Mouse (Mus musculus): ENCODE results near the gene Shank1. TPM values are rescaled to one million over a fixed set of nuclear protein-coding genes. Genes with fewer than 3 reads are reported as not detected.

Shank1 gene
- polyA plus RNA-seq, 1 experiment from 2014 or later, result 4.6 TPM

DNA sequence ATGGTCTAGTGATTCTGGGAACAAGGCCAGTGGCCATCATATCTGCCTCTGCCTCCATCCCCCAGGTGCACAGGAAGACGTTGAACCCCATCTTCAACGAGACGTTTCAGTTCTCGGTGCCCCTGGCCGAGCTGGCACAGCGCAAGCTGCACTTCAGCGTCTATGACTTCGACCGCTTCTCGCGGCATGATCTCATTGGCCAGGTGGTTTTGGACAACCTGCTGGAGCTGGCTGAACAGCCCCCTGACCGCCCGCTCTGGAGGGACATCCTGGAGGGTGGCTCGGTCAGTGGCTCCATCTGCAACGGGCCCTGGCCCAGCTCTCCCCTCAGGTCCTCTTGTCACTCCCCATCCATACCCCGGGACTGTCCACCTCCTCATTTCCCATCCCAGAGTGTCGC, 83.2 kb downstream of the Shank1 start:
- no peak for DNase-seq (ENCODE audit: low spot score)
- no peaks in the 10 kb centered on the region for H3K4me1 ChIP-seq (replicated peaks)
- peaks cover 4% of the 10 kb centered on the region; the same call in 1 of the 2 replicates for H3K27me3 ChIP-seq (ENCODE audit: insufficient read depth, poor library complexity, severe bottlenecking)
- 92% methylated on average over 17 of the region's 17 CpGs for WGBS
- H3K4me3 ChIP-seq, result no peak overlapping the region
- no peaks in the 10 kb centered on the region for H3K9me3 ChIP-seq
- H3K36me3 ChIP-seq, result no peaks in the 10 kb centered on the region
- H3K27ac ChIP-seq, result no peak overlapping the region

GRCm38 (mm10) chr7:44398570-44398969, 88.5 kb downstream of the Shank1 start:
- no peak overlapping the region for H3K4me3 ChIP-seq
- peaks cover 11% of the 10 kb centered on the region for H3K4me1 ChIP-seq (replicated peaks)
- peak; percentile 55 for DNase-seq (ENCODE audit: low spot score)
- H3K27me3 ChIP-seq (ENCODE audit: insufficient read depth, poor library complexity, severe bottlenecking), result peaks cover 23% of the 10 kb centered on the region
- no peaks in the 10 kb centered on the region for H3K36me3 ChIP-seq
- H3K27ac ChIP-seq, result no peak overlapping the region
- H3K9me3 ChIP-seq, result no peaks in the 10 kb centered on the region
- 12% methylated on average over 3 of the region's 3 CpGs for WGBS

DNA sequence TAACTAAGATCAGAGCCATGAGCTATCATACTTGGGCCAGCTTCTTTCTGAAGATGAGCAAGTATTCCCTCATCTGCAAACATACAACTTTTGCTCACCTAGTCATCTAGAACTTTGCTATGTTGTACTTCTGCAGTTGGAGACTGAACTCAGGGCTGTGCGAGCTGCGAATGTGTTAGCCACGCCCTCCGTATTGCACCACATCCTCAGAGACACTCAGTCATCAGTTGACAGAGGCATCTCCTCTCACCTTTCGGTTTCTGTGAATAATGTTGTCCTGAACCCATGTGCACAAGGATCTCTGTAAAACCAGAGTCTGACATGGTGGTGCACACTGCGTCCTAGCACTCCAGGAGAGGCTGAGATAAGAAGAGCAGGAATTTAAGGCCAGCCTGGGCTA, 91.6 kb downstream of the Shank1 start:
- no peak overlapping the region for H3K4me3 ChIP-seq
- no peak overlapping the region for H3K27ac ChIP-seq
- H3K27me3 ChIP-seq (ENCODE audit: insufficient read depth, poor library complexity, severe bottlenecking), result peaks cover 29% of the 10 kb centered on the region
- peaks cover 23% of the 10 kb centered on the region for H3K4me1 ChIP-seq (replicated peaks)
- no peaks in the 10 kb centered on the region for H3K9me3 ChIP-seq
- H3K36me3 ChIP-seq, result no peaks in the 10 kb centered on the region
- 83% methylated on average over 6 of the region's 6 CpGs for WGBS
- no peak for DNase-seq (ENCODE audit: low spot score)

- peak overlapping the region; percentile 48 for H3K4me3 ChIP-seq
- peaks cover 43% of the 10 kb centered on the region for H3K27me3 ChIP-seq (ENCODE audit: insufficient read depth, poor library complexity, severe bottlenecking)
- H3K4me1 ChIP-seq (replicated peaks), result peaks cover 12% of the 10 kb centered on the region; the same call in 1 of the 2 replicates
- H3K36me3 ChIP-seq, result no peaks in the 10 kb centered on the region
- peak; percentile 97 for DNase-seq (ENCODE audit: low spot score)
- WGBS, result 3% methylated on average over 27 of the region's 27 CpGs
- H3K27ac ChIP-seq, result peak overlapping the region; percentile 86
- no peaks in the 10 kb centered on the region for H3K9me3 ChIP-seq
These were observed 95.4 kb downstream of the Shank1 start for GRCm38 (mm10) chr7:44405346-44406014.

DNA sequence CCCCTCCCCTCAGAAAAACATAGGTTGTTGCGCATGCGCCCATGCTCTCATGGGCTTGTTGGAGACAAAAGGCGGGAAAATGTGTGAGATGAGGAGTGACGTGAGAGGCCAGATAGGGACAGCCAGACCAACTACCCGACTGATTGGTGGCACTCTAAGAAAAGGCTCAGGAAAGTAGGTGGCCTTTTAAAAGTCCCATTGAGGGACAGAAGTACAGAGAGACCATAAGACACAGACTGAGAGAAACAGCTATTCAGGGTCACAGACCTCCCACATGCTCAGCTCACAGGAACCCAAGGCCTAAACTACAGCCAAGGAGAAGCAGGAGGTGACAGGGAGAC, 95.9 kb downstream of the Shank1 start:
- peak overlapping the region; percentile 48 for H3K4me3 ChIP-seq
- H3K27ac ChIP-seq, result peak overlapping the region; percentile 79

More for the DNA sequence above, 95.9 kb downstream of the Shank1 start:
- Histone ChIP-seq H3K9me3 (no peaks in the 10 kb centered on the region), H3K27me3 (ENCODE audit: insufficient read depth, poor library complexity, severe bottlenecking) (peaks cover 37% of the 10 kb centered on the region), H3K36me3 (no peaks in the 10 kb centered on the region), H3K4me1 (replicated peaks) (peaks cover 12% of the 10 kb centered on the region; the same call in 1 of the 2 replicates)
- under 1% methylated on average over 5 of the region's 5 CpGs for WGBS
- DNase-seq (ENCODE audit: low spot score), result no peak

Other genes with a start within 250 kb of the Shank1 start
- not detected in 2 replicates for gene Klk1b21, start 207.9 kb upstream of the Shank1 start, polyA plus RNA-seq (2016; fragmentation: Nextera tagmentation; extraction: Ambion mirVana)
- not detected in 2 replicates for gene Klk1b22, start 197.6 kb upstream of the Shank1 start, polyA plus RNA-seq (2016; fragmentation: Nextera tagmentation; extraction: Ambion mirVana)
- gene Klk1b16, start 173.5 kb upstream of the Shank1 start, polyA plus RNA-seq (2016; fragmentation: Nextera tagmentation; extraction: Ambion mirVana), result not detected in 2 replicates
- gene Klk1b24, start 122.0 kb upstream of the Shank1 start, polyA plus RNA-seq (2016; fragmentation: Nextera tagmentation; extraction: Ambion mirVana), result not detected in 2 replicates
- not detected in 2 replicates for gene Klk1b3, start 112.1 kb upstream of the Shank1 start, polyA plus RNA-seq (2016; fragmentation: Nextera tagmentation; extraction: Ambion mirVana)
- gene Klk1b4, start 102.8 kb upstream of the Shank1 start, polyA plus RNA-seq (2016; fragmentation: Nextera tagmentation; extraction: Ambion mirVana), result not detected in 2 replicates
- not detected in 2 replicates for gene Klk1b5, start 94.3 kb upstream of the Shank1 start, polyA plus RNA-seq (2016; fragmentation: Nextera tagmentation; extraction: Ambion mirVana)
- gene Klk1, start 84.9 kb upstream of the Shank1 start, polyA plus RNA-seq (2016; fragmentation: Nextera tagmentation; extraction: Ambion mirVana), result not detected in 2 replicates
- gene Gm36864, start 74.1 kb upstream of the Shank1 start, polyA plus RNA-seq (2016; fragmentation: Nextera tagmentation; extraction: Ambion mirVana), result 0.10 TPM in 1 of 2 replicates, not detected in the other
- gene 1700028J19Rik, start 63.6 kb upstream of the Shank1 start, polyA plus RNA-seq (2016; fragmentation: Nextera tagmentation; extraction: Ambion mirVana), result 1.0 and 1.5 TPM in 2 replicates
- gene 2410002F23Rik, start 63.5 kb upstream of the Shank1 start, polyA plus RNA-seq (2016; fragmentation: Nextera tagmentation; extraction: Ambion mirVana), result 173 and 174 TPM in 2 replicates
- gene Acp4, start 52.9 kb upstream of the Shank1 start, polyA plus RNA-seq (2016; fragmentation: Nextera tagmentation; extraction: Ambion mirVana), result 0.09 and 0.12 TPM in 2 replicates
- not detected in 2 replicates for gene Gm15517, start 48.8 kb upstream of the Shank1 start, polyA plus RNA-seq (2016; fragmentation: Nextera tagmentation; extraction: Ambion mirVana)
- 1.8 and 2.1 TPM in 2 replicates for gene Clec11a, start 3.4 kb upstream of the Shank1 start, polyA plus RNA-seq (2016; fragmentation: Nextera tagmentation; extraction: Ambion mirVana)
- 2.7 and 3.0 TPM in 2 replicates for gene Syt3, start 73.8 kb downstream of the Shank1 start, polyA plus RNA-seq (2016; fragmentation: Nextera tagmentation; extraction: Ambion mirVana)
- gene 1700008O03Rik, start 75.6 kb downstream of the Shank1 start, polyA plus RNA-seq (2016; fragmentation: Nextera tagmentation; extraction: Ambion mirVana), result 2.1 and 2.7 TPM in 2 replicates
- gene Lrrc4b, start 118.8 kb downstream of the Shank1 start, polyA plus RNA-seq (2016; fragmentation: Nextera tagmentation; extraction: Ambion mirVana), result 1.7 and 4.4 TPM in 2 replicates
- gene Aspdh, start 155.1 kb downstream of the Shank1 start, polyA plus RNA-seq (2016; fragmentation: Nextera tagmentation; extraction: Ambion mirVana), result 0.78 and 1.8 TPM in 2 replicates
- 86.2 and 89.2 TPM in 2 replicates for gene Josd2, start 157.7 kb downstream of the Shank1 start, polyA plus RNA-seq (2016; fragmentation: Nextera tagmentation; extraction: Ambion mirVana)
- gene Emc10, start 186.3 kb downstream of the Shank1 start, polyA plus RNA-seq (2016; fragmentation: Nextera tagmentation; extraction: Ambion mirVana), result 102 and 122 TPM in 2 replicates
- 17.1 and 20.5 TPM in 2 replicates for gene Fam71e1, start 186.3 kb downstream of the Shank1 start, polyA plus RNA-seq (2016; fragmentation: Nextera tagmentation; extraction: Ambion mirVana)
- 0.10 and 0.12 TPM in 2 replicates for gene Mybpc2, start 214.4 kb downstream of the Shank1 start, polyA plus RNA-seq (2016; fragmentation: Nextera tagmentation; extraction: Ambion mirVana)
- gene Spib, start 221.8 kb downstream of the Shank1 start, polyA plus RNA-seq (2016; fragmentation: Nextera tagmentation; extraction: Ambion mirVana), result 0.09 TPM in 1 of 2 replicates, not detected in the other
- gene Pold1, start 238.6 kb downstream of the Shank1 start, polyA plus RNA-seq (2016; fragmentation: Nextera tagmentation; extraction: Ambion mirVana), result 133 and 161 TPM in 2 replicates
- 83.2 and 94.9 TPM in 2 replicates for gene Nr1h2, start 243.7 kb downstream of the Shank1 start, polyA plus RNA-seq (2016; fragmentation: Nextera tagmentation; extraction: Ambion mirVana)

All from hindbrain, embryonic 10.5 days (tissue).